Mouse (Mus musculus) liver, postnatal 0 days (tissue): ENCODE results near the gene Snx29.

Source experiments
- CTCF ChIP-seq: sonication (generic); IDR thresholded peaks from 2 replicates; pipeline ENCODE4 v1.5.1; 2016; ENCODE audit warnings: antibody characterized with exemption, low read depth
- EP300 ChIP-seq: IDR thresholded peaks from 2 replicates; pipeline ENCODE4 v1.6.1; 2016; ENCODE audit warnings: antibody characterized with exemption, low read depth, mild to moderate bottlenecking

- TF ChIP-seq CTCF (no peak), EP300 (no peak)
Measured at GRCm38 (mm10) chr16:11742351-11742750, 419.6 kb downstream of the Snx29 start.
